Mouse (Mus musculus) liver, adult 2 months (tissue): ENCODE measurements around the gene Dcdc2b.

Experiments used
- CTCF ChIP-seq: fragments of 200-500 bp; IDR thresholded peaks from 2 replicates; pipeline ENCODE4 v1.5.1; 2011; ENCODE audit warnings: low read depth, low read length, control low read depth
- POLR2A ChIP-seq: fragments of 200-500 bp; IDR thresholded peaks from 2 replicates; pipeline ENCODE4 v1.6.1; 2011; ENCODE audit warnings: low read length, control low read depth; ENCODE audit not compliant: insufficient read depth; ENCODE audit errors: extremely low read depth

- TF ChIP-seq POLR2A (no peak), CTCF (no peak)
Observed at GRCm38 (mm10) chr4:129582251-129582650, 31.8 kb downstream of the Dcdc2b start.
